Mouse (Mus musculus) inflammation-experienced regulatory T-cells, adult 6 months (primary cell): Measurements from ENCODE around the gene Ndufs5. TPM values are rescaled to one million over a fixed set of nuclear protein-coding genes. Genes with fewer than 3 reads are reported as not detected.

Experiments
- polyA plus RNA-seq, 3 experiments: library from polyadenylated mRNA; unstranded; fragments of 100-300 nt; shearing (Covaris generic); gene quantifications; one replicate each; pipeline ENCODE4 v1.2.1; 2017

Ndufs5 gene
- polyA plus RNA-seq, 3 experiments from 2014 or later = 125 to 184 (median 133) TPM

Other genes starting within 250 kb of the Ndufs5 start
- 100 to 1,000 TPM in 2 of 3 experiments, 10 to 100 TPM in 1; 87.3 to 165 (median 153) TPM for gene Macf1, start 33.8 kb downstream of the Ndufs5 start, polyA plus RNA-seq
- 10 to 100 TPM; 10.8 to 20.6 (median 12.6) TPM for gene Akirin1, start 32.1 kb upstream of the Ndufs5 start, polyA plus RNA-seq
- under 1 TPM in 1 of 3 experiments, not detected in 2; 0.51 TPM for gene Rhbdl2, start 69.7 kb upstream of the Ndufs5 start, polyA plus RNA-seq
- not detected for gene 4933427I04Rik, start 141.5 kb upstream of the Ndufs5 start, polyA plus RNA-seq
- gene Mycbp, start 186.6 kb upstream of the Ndufs5 start, polyA plus RNA-seq = 10 to 100 TPM in 2 of 3 experiments, 1 to 10 TPM in 1; 9.4 to 37.5 (median 17.5) TPM
- 1 to 10 TPM; 6.8 to 9.8 (median 7.8) TPM for gene Rragc, start 199.2 kb upstream of the Ndufs5 start, polyA plus RNA-seq
- not detected for gene 4930535I16Rik, start 199.8 kb upstream of the Ndufs5 start, polyA plus RNA-seq